Mouse (Mus musculus): ENCODE measurements around the gene Tcf15. TPM values are rescaled to one million over a fixed set of nuclear protein-coding genes. Genes with fewer than 3 reads are reported as not detected.

Gene Tcf15
- total RNA-seq, 2 experiments from 2014 or later, result 0.12 TPM; not detected in 1

GRCm38 (mm10) chr2:152119228-152119865, 24.0 kb upstream of the Tcf15 start:
- no peak for ATAC-seq (replicated peaks; ENCODE audit: poor library complexity)

GRCm38 (mm10) chr2:152122896-152123295, 20.5 kb upstream of the Tcf15 start:
- peak; percentile 99 for ATAC-seq (replicated peaks; ENCODE audit: poor library complexity)

- no peak for ATAC-seq (replicated peaks; ENCODE audit: poor library complexity)
These were observed 14.8 kb upstream of the Tcf15 start for GRCm38 (mm10) chr2:152128597-152128996.

GRCm38 (mm10) chr2:152129778-152130177, 13.6 kb upstream of the Tcf15 start:
- no peak for ATAC-seq (replicated peaks; ENCODE audit: poor library complexity)

GRCm38 (mm10) chr2:152132016-152132415, 11.3 kb upstream of the Tcf15 start:
- no peak for ATAC-seq (replicated peaks; ENCODE audit: poor library complexity)

GRCm38 (mm10) chr2:152132691-152133090, 10.7 kb upstream of the Tcf15 start:
- no peak for ATAC-seq (replicated peaks; ENCODE audit: poor library complexity)

- ATAC-seq (replicated peaks; ENCODE audit: poor library complexity), result no peak
These were observed 4.0 kb upstream of the Tcf15 start for GRCm38 (mm10) chr2:152139191-152139987.

GRCm38 (mm10) chr2:152140941-152141340, 2.4 kb upstream of the Tcf15 start:
- ATAC-seq (replicated peaks; ENCODE audit: poor library complexity), result no peak

GRCm38 (mm10) chr2:152141491-152141890, 1.9 kb upstream of the Tcf15 start:
- no peak for ATAC-seq (replicated peaks; ENCODE audit: poor library complexity)

GRCm38 (mm10) chr2:152142046-152142445, 1.3 kb upstream of the Tcf15 start:
- ATAC-seq (replicated peaks; ENCODE audit: poor library complexity), result no peak

- ATAC-seq (replicated peaks; ENCODE audit: poor library complexity), result no peak
These were observed 790 bp upstream of the Tcf15 start for GRCm38 (mm10) chr2:152142571-152142970.

GRCm38 (mm10) chr2:152144158-152144450, 743 bp downstream of the Tcf15 start:
- no peak for ATAC-seq (replicated peaks; ENCODE audit: poor library complexity)

- no peak for ATAC-seq (replicated peaks; ENCODE audit: poor library complexity)
These were observed 1.1 kb downstream of the Tcf15 start for GRCm38 (mm10) chr2:152144501-152144900.

- no peak for ATAC-seq (replicated peaks; ENCODE audit: poor library complexity)
These were observed 2.4 kb downstream of the Tcf15 start for GRCm38 (mm10) chr2:152145711-152146110.

GRCm38 (mm10) chr2:152147079-152147478, 3.7 kb downstream of the Tcf15 start:
- no peak for ATAC-seq (replicated peaks; ENCODE audit: poor library complexity)

GRCm38 (mm10) chr2:152148675-152149074, 5.3 kb downstream of the Tcf15 start:
- ATAC-seq (replicated peaks; ENCODE audit: poor library complexity), result no peak

GRCm38 (mm10) chr2:152149891-152150290, 6.5 kb downstream of the Tcf15 start:
- ATAC-seq (replicated peaks; ENCODE audit: poor library complexity), result no peak

GRCm38 (mm10) chr2:152150373-152150772, 7.0 kb downstream of the Tcf15 start:
- ATAC-seq (replicated peaks; ENCODE audit: poor library complexity), result no peak

- no peak for ATAC-seq (replicated peaks; ENCODE audit: poor library complexity)
These were observed 10.0 kb downstream of the Tcf15 start for GRCm38 (mm10) chr2:152153361-152153760.

- ATAC-seq (replicated peaks; ENCODE audit: poor library complexity), result peak; percentile 93
These were observed 12.2 kb downstream of the Tcf15 start for GRCm38 (mm10) chr2:152155414-152156208.

- no peak for ATAC-seq (replicated peaks; ENCODE audit: poor library complexity)
These were observed 13.1 kb downstream of the Tcf15 start for GRCm38 (mm10) chr2:152156471-152156870.

- no peak for ATAC-seq (replicated peaks; ENCODE audit: poor library complexity)
These were observed 16.1 kb downstream of the Tcf15 start for GRCm38 (mm10) chr2:152159487-152159886.

All from megakaryocyte progenitor cell, adult 5-6 weeks (primary cell).